Mouse (Mus musculus) spleen, adult 2 months (tissue): ENCODE measurements at regions not wholly inside any gene's neighbourhood (a gene's known extent, or its start where the extent isn't known, plus 50 kb on each side); places are given as distances from the start of the nearest gene placed in this dataset.

Source experiments
- DNase-seq, 2 experiments: peaks; one replicate each; pipeline versions ENCODE4 v3.0.0 to v3.0.0-alpha.2; 2012 to 2021; ENCODE audit warnings: low spot score in 2 of 2, low read depth in 1 of 2
- H3K27ac ChIP-seq: fragments of 200-500 bp; 2 replicates; pipeline ENCODE4 v1.5.1; 2012; ENCODE audit warnings: low read length, inconsistent platforms; ENCODE audit not compliant: insufficient read depth
- H3K27me3 ChIP-seq: fragments of 200-500 bp; 2 replicates; pipeline ENCODE4 v1.6.1; 2012; ENCODE audit warnings: mild to moderate bottlenecking, moderate library complexity, low read length, inconsistent platforms; ENCODE audit not compliant: control insufficient read depth, insufficient read depth
- H3K36me3 ChIP-seq: fragments of 200-500 bp; 2 replicates; pipeline ENCODE4 v1.6.1; 2012; ENCODE audit warnings: mild to moderate bottlenecking, low read length, inconsistent platforms; ENCODE audit not compliant: control insufficient read depth, insufficient read depth
- H3K4me1 ChIP-seq: fragments of 200-500 bp; 2 replicates; pipeline ENCODE4 v1.6.1; 2011; ENCODE audit warnings: inconsistent platforms; ENCODE audit not compliant: control insufficient read depth, insufficient read depth, insufficient read length
- H3K4me3 ChIP-seq: fragments of 200-500 bp; 2 replicates; pipeline ENCODE4 v1.5.1; 2011; ENCODE audit warnings: mild to moderate bottlenecking, inconsistent platforms; ENCODE audit not compliant: insufficient read depth, insufficient read length; ENCODE audit errors: extremely low read depth
- CTCF ChIP-seq: fragments of 200-500 bp; IDR thresholded peaks from 2 replicates; pipeline ENCODE4 v1.5.1; 2011; ENCODE audit warnings: mild to moderate bottlenecking, inconsistent platforms; ENCODE audit not compliant: insufficient read depth, insufficient read length, insufficient replicate concordance; ENCODE audit errors: extremely low read depth
- POLR2A ChIP-seq: fragments of 200-500 bp; IDR thresholded peaks from 2 replicates; pipeline ENCODE4 v1.6.1; 2011; ENCODE audit warnings: low read depth, low read length, inconsistent platforms
- WGBS: fragments of 180-500 bp; shearing (Covaris S2); methylation state at CpG from one replicate; pipeline ENCODE4 v1.1.7; 2018; 5-methylcytosine and 5-hydroxymethylcytosine counted together

DNA sequence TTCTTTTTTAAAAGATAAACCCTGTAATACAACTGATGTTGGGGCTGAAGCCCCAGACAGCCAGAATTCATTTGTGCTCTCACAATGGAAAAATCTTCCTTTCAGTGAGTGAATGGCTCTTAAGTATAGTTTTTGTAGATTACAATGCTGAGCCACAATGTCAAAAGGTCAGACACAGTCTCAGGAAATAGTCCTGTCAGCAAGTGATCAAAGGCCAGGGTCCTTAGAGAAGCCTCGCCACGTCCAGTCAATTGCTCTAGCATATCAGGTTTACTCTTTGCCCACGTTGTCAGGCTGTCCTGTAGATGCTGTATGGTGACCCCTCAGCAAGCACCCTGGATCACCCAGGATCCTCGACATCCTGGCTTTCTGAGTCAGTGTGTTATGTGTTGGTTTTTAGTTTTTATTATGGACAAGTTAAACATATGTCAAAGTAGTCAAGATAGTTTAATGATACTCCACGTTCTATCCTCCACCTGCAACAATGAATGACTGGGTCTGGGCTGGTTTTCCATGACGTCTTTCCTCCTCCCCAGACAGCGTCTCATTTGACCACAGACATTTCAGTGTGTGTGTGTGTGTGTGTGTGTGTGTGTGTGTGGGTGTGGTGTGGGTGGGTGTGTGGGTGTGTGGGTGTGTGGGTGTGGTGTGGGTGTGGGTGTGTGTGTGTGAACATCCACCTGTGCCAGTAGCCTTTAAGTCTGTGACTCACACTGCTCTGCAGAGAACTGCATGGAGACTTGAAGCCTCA is 85.5 kb upstream of the 1110032F04Rik start:
- peaks cover 5% of the 10 kb centered on the region; the same call in 1 of the 2 replicates for H3K4me1 ChIP-seq
- H3K4me3 ChIP-seq = no peak overlapping the region
- 42% methylated on average over 7 of the region's 7 CpGs for WGBS
- TF ChIP-seq CTCF (no peak), POLR2A (no peak)
- peak in 1 of 2 experiments; percentile 55 for DNase-seq
- H3K36me3 ChIP-seq = no peaks in the 10 kb centered on the region
- no peak overlapping the region for H3K27ac ChIP-seq
- H3K27me3 ChIP-seq = no peaks in the 10 kb centered on the region

DNA sequence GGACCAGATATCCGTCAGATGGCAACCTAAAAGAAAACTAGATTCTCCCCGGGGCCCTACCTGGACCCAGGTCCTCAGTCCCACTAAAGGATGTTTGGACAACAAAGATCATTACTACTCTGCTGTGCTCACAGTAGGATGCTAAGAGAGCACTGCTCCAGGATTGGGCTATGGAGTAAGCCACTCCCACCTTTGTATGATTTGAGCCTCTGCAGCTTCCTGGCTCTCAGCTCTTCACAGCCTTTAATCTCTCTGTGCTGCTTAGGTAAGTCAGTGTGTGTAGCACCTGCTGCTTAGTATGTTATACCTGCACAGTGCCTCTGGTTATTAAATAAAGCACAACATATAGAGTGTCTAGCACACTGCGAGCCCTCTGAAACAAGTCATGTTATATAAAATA is 82.6 kb upstream of the 1110032F04Rik start:
- no peaks in the 10 kb centered on the region for H3K36me3 ChIP-seq
- peaks cover 5% of the 10 kb centered on the region; the same call in 1 of the 2 replicates for H3K4me1 ChIP-seq
- no peak overlapping the region for H3K4me3 ChIP-seq
- TF ChIP-seq CTCF = no peak
- TF ChIP-seq POLR2A = no peak
- DNase-seq = no peak
- H3K27me3 ChIP-seq = no peaks in the 10 kb centered on the region
- H3K27ac ChIP-seq = no peak overlapping the region
- WGBS = 95% methylated on average over 3 of the region's 3 CpGs

DNA sequence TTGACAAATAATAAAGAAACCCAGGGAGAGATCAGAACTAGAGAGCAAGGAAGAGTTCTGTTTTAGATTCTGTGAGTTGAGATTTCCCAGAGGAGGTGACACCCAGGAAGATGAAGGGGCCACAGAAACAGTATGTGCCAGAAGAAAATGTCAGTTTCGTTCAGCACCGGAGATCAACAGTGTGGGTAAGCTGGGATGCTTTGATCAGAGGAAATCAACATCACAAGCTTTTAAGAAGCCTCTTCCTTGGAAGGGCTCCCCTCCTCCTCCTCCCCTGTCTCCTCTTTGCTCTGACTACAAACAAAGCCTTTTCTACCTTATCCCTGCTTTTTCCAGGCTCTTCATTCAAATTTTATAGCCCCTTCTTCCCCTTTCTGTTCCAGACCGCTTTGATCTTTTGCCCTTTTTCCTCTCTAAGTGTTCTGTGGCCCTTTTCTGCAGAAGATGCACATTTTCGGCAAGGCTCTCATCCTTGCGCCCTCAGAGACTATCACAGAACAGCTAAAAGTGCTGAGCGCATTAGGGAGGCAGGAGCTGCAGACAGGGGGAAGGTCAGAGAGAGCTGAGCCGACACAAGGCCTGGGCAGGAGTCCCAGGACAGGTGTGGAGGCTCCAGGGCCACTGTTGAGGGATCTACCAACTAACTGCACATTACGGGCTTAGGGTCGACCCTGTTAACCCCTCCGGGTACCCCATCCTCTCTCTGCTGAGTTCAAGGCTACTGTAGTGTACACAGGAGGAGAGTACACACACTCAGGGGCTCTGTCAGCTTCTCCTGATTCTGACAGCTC is 81.8 kb upstream of the 1110032F04Rik start:
- 60% methylated on average over 10 of the region's 10 CpGs for WGBS
- H3K27me3 ChIP-seq = no peaks in the 10 kb centered on the region
- no peaks in the 10 kb centered on the region for H3K36me3 ChIP-seq
- TF ChIP-seq POLR2A = no peak
- no peak for TF ChIP-seq CTCF
- no peak overlapping the region for H3K4me3 ChIP-seq
- peaks cover 5% of the 10 kb centered on the region; the same call in 1 of the 2 replicates for H3K4me1 ChIP-seq
- H3K27ac ChIP-seq = peak overlapping the region; percentile 68
- no peak for DNase-seq

- WGBS = 9% methylated on average over 6 of the region's 6 CpGs
- Histone ChIP-seq H3K27ac (0 out of 2 replicates have a peak overlapping the region, but pooled peaks have one; percentile 24), H3K4me1 (peaks cover 2% of the 10 kb centered on the region; the same call in 1 of the 2 replicates), H3K27me3 (no peaks in the 10 kb centered on the region), H3K4me3 (no peak overlapping the region), H3K36me3 (no peaks in the 10 kb centered on the region)
- TF ChIP-seq POLR2A = no peak
- TF ChIP-seq CTCF = no peak
- DNase-seq = no peak
Observed at GRCm38 (mm10) chr3:68789491-68789890, 79.9 kb upstream of the 1110032F04Rik start.

DNA sequence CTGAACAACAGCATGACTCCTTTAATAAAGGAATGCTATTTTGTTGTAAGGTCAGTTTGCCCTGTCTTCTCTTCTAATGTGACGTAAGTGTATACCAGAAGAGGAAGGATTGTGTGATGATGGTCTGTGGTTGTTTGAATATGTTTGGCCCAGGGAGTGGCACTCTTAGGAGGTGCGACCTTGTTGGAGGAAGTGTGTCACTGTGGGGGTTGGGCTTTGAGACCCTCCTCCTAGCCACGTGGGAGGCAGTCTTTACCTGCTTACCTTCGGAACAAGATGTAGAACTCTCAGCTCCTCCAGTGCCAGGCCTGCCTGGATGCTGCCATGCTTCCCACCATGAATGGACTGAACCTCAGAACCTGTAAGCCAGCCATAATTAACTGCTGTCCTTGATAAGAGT is 78.9 kb upstream of the 1110032F04Rik start:
- 68% methylated on average over 4 of the region's 4 CpGs for WGBS
- Histone ChIP-seq H3K4me1 (peaks cover 2% of the 10 kb centered on the region; the same call in 1 of the 2 replicates), H3K27ac (no peak overlapping the region)

GRCm38 (mm10) chr3:68792883-68793282 is 76.5 kb upstream of the 1110032F04Rik start:
- Histone ChIP-seq H3K4me1 (peaks cover 2% of the 10 kb centered on the region; the same call in 1 of the 2 replicates), H3K27ac (no peak overlapping the region), H3K27me3 (no peaks in the 10 kb centered on the region), H3K36me3 (no peaks in the 10 kb centered on the region), H3K4me3 (no peak overlapping the region)
- TF ChIP-seq CTCF (no peak), POLR2A (no peak)
- WGBS = 79% methylated on average over 4 of the region's 4 CpGs
- DNase-seq = no peak

More for the DNA sequence above, 78.9 kb upstream of the 1110032F04Rik start:
- no peak overlapping the region for H3K4me3 ChIP-seq
- TF ChIP-seq CTCF = no peak
- no peak for TF ChIP-seq POLR2A
- no peaks in the 10 kb centered on the region for H3K27me3 ChIP-seq
- no peak for DNase-seq
- no peaks in the 10 kb centered on the region for H3K36me3 ChIP-seq

DNA sequence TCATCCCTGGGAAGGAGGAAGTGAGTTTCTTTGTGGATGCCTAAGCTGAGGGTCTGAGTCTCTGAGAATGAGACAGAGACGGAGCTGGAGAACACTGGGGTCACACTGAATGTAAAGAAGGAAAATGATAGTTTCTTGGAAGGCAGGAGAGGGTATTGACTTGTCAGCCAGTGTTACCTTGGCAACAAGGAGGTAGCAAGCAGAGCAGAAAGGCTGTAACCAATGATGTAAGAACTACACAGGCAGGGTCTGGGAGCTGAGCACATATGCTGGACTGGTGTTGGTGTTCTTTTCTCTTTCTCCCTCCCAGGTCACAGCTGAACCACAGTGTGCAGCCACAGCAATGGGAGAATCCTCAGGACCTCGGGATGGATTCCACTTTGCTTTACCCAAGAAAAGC is 75.5 kb upstream of the 1110032F04Rik start:
- Histone ChIP-seq H3K27me3 (no peaks in the 10 kb centered on the region), H3K4me3 (no peak overlapping the region), H3K36me3 (no peaks in the 10 kb centered on the region), H3K4me1 (no peaks in the 10 kb centered on the region; the same call in 1 of the 2 replicates), H3K27ac (no peak overlapping the region)
- no peak for DNase-seq
- TF ChIP-seq CTCF (no peak), POLR2A (no peak)
- WGBS = 68% methylated on average over 2 of the region's 2 CpGs
